Mouse (Mus musculus) brain, embryonic 14.5 days (tissue): ENCODE data around the gene Fam8a1. TPM values are rescaled to one million over a fixed set of nuclear protein-coding genes. Genes with fewer than 3 reads are reported as not detected.
A peak's percentile ranks its signal among the peaks of the same experiment; 100 is the strongest.

Experiments
- DNase-seq: peaks from one replicate; pipeline ENCODE4 v3.0.0-alpha.2; 2011; ENCODE audit warnings: low read depth
- CTCF ChIP-seq: fragments of 200-500 bp; IDR thresholded peaks from 2 replicates; pipeline ENCODE4 v1.5.1; 2012; ENCODE audit warnings: inconsistent platforms, mild to moderate bottlenecking, moderate library complexity, borderline replicate concordance; ENCODE audit not compliant: insufficient read depth, insufficient read length; ENCODE audit errors: extremely low read depth
- POLR2A ChIP-seq: fragments of 200-500 bp; IDR thresholded peaks from 2 replicates; pipeline ENCODE4 v1.6.1; 2012; ENCODE audit warnings: mild to moderate bottlenecking, inconsistent platforms, borderline replicate concordance; ENCODE audit not compliant: poor library complexity, insufficient read depth, insufficient read length, severe bottlenecking; ENCODE audit errors: extremely low read depth
- polyA plus RNA-seq: library from polyadenylated mRNA; depleted of rRNA; stranded (reverse); fragments of >200 nt; gene quantifications from 2 replicates; pipeline ENCODE4 v1.2.3, GENCODE M21; 2012

The Fam8a1 gene
- polyA plus RNA-seq, 1 experiment = 66.2 TPM

DNA sequence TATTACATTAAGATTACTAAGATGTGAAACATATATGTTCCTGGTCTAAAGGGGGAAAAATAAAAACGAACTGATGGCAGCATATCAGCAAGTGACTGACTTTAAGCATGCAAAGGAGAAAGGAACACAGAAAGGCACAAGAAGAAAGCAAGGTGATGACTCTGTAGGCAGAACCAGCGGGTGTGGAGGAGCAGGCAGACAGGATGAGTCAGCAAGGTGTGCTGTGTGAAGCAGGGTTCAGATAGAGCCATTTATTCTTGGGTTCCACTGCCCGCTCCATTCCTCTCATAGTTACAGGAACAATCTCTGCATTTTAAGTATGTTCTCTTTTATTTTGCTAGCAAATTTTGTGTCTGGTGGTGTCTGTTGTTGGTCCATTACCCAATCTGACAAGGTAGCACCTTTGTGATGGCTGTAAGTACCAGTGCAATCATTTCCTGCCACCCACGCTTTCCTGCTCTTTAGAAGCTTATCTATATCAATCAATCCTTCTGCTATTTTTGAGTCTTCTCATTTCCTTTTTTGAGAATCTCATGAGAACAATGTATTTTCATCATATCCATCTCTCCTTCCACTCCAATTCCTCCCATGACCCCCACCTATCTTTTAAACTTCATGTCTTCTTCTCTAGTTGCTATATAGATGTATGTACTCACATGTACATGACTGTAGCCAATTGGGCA lies 21.4 kb downstream of the Fam8a1 start:
- DNase-seq = no peak
- TF ChIP-seq POLR2A (no peak), CTCF (no peak)

DNA sequence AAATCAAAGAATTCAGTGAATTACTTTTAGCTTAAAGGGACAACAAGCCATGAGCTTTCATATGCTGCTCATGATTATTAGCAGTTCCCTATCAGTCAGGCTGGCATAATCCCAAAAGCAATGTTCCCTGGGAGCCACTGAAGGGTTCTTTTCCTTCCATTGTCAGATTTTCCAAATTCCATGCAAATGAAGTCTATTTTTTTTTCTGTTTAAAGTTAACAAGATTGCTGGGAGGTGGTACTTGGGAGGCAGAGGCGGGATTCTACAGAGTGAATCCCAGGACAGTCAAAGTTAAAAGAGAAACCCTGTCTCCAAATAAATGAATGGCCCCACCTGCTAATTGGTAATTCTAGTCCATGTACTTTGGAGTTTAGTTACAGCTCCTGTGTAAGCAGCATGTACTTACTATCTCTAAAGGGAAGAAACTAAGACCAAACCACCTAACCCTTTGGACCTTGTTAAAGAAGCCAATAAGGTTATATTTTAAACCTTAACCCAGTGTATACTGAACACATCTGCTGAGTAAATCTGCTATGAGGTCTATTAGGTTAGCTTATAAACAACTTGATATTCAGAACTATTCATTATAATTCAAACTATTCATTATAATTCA lies 26.1 kb downstream of the Fam8a1 start:
- TF ChIP-seq CTCF (no peak), POLR2A (no peak)
- peak; percentile 28 for DNase-seq

DNA sequence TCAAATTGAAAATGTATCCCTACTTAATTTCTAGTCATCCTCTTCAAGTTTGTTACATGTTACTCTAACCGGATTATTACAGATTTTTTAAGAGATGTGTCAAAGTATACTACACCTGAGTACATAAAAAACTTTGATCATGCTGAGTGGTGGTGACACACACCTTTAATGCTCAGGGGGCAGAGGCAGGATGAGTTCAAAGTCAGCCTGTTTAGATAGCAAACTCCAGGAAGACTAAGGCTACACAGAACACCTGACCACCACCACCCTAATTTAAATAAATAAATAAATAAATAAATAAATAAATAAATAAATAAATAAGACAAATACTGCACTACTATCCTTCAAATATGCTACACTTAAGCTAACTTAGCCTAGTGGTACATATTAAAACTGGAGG lies 26.6 kb downstream of the Fam8a1 start:
- DNase-seq = no peak
- TF ChIP-seq CTCF (no peak), POLR2A (no peak)

DNA sequence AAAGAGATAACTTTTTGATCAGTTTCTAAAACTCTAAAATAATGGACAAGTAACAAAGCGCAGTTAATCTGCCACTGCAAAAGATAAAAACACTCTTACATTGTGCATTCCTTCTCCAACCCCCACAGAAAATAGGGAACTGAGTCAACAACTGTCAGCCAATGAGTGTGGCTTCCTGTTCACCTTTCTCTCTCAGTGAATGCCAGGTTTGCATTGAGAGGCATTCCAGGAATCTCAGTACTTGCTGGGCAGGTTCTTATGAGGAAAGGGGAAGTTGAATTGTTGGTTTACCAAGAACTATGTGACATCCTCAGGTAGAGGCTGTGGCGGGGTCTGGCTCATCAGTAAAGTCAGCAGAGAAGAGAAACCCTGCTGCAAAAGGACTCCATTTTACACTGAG lies 27.5 kb downstream of the Fam8a1 start:
- no peak for DNase-seq
- no peak for TF ChIP-seq POLR2A
- no peak for TF ChIP-seq CTCF

DNA sequence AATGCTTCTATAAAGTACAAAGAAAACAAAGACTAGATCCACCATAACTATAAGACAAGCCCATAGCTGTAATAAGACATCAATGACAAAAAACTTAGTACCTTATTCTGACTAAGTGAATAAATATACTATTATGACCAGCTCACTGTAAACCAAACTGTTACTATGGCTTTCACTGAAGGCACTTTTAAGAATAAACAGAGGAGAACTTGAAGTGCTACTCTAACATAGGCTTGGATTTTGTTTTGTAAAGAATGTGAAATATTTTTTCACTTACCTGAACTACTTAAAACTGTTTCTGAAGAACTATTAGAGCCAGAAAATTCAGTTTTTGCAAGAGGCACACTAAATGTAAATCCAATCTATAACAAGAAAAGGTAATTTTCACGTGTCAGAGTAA lies 30.1 kb downstream of the Fam8a1 start:
- no peak for TF ChIP-seq POLR2A
- TF ChIP-seq CTCF = no peak

DNA sequence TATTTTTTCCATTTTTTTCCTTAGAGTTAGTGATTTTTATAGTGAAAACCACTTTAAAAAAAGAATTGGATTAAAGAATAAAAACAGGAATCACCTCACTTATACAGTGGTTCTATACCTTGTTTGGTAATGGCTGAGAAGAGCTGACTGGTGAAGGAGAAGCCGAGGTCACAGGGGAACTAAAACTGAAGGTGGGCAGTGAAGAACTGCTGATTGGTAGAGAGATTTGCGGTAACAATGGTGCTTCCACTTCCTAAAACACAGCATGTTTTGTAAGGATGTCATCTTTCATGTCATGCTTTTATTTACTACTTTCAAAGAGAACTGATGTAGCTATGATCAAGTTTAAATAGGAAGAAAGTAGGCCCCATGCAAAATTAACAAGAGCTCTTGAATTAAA lies 32.2 kb downstream of the Fam8a1 start:
- TF ChIP-seq POLR2A (no peak), CTCF (no peak)
- DNase-seq = no peak

More for the DNA sequence above, 30.1 kb downstream of the Fam8a1 start:
- DNase-seq = no peak

DNA sequence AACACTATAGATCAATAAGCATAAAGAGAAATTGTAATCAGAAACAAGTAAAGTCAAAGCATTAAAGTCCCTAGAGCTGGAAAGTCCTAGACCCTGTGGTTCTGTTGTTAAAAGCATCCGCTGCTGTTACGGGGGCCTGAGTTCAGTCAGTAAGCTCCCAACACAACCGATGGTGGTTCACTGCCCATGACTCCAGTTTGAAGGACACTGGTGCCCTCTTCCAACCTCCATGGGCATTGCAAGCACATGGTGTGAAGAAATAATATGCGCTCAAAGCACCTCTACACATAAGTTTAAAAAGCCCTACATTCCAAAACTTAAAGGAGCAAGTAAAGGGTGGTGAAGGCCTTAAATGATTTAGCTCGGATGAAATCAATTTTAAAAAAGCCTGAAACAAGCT lies 33.8 kb downstream of the Fam8a1 start:
- TF ChIP-seq CTCF = peak; percentile 30; the same call in 1 of the 2 replicates
- no peak for TF ChIP-seq POLR2A
- peak; percentile 23 for DNase-seq

DNA sequence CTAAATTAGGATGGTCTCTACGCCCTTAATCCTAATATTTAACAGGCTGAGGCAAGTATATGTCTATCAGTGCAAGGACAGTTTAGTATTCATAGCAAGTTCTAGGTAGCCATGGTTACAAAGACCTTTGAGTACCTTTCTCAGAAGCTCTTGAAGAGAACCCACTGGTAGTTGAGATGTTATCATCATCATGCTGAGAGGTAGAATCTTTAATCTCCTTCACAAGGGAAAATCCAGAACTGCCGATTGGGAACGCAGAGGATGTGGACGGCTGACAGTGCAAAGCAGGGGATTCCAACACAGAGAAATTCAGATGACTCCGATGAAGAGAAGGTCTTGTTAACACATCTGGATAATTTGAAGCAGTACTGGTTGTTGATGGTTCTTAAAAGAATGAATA lies 44.2 kb downstream of the Fam8a1 start:
- TF ChIP-seq POLR2A (no peak), CTCF (no peak)
- DNase-seq = no peak

DNA sequence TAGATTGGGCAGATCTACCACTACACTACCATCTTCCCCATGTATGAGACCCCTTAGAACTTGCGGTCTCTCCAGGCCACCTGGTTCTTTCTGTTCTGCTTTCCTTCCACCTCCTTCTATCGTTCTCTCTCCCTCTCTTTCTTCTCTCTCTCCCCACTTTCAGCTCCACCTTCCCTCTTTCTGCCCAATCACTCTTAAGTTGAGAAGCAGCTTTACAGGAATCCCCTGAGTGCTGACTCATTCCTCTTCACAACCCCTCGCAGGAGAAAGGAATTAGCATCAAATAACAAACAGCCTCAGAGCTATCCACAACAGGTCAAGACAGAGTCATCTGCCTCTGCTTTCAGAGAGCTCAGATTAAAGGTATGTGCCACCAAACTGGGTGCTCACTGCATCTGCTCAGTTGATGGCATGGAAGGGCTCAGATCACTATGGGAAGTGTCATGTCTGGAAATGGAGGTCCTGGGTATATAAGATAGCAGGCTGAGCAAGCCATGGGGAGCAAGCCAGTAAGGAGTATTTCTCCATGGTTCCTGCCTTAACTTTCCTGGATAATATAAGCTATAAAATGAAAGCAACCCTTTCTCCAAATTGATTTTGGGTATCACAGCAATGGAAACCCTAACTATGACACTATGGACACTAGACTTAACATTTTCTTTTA lies 46.8 kb downstream of the Fam8a1 start:
- no peak for TF ChIP-seq CTCF
- no peak for TF ChIP-seq POLR2A
- no peak for DNase-seq

DNA sequence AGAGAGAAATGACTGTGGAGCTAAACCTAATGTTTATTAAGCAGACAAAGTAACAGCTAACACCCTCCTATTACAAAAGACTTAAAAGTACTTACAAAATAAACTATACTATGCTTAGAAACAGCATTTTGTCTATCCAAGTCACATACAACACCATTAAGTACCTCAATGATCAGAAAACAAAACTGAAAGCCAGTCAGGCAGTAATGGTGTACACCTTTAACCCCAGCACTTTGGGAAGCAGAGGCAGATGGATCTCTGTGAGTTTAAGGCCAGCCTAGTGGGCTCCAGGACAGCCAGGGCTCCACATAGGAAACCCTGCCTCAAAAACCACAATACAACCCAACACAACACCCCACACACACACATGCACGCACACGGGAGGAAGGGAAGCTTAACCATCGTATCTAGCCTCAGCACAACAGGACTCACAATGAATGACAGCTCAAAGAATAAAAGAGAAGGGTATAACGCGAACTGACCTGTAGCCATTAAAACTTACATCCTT lies 49.6 kb downstream of the Fam8a1 start:
- DNase-seq = no peak
- TF ChIP-seq POLR2A (no peak), CTCF (no peak)

DNA sequence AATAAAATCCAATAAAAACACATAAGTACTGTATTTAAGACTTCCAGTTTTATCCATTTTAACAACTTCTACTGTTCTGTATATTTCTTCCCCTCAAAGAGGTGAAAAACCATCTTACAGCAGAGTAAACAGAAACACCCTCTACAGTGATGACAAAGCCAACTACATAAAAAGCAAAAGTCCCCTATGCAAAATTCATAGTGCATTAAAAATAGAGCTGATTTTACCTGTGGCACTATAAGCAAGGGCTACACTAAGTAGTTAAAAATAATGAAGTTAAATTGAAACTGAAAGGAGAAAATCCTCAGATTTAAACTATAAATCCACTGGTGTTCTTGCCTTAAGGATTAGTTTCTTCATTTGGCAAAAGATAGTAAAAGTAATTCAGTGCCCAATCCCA lies 51.7 kb downstream of the Fam8a1 start:
- DNase-seq = no peak
- TF ChIP-seq CTCF (no peak), POLR2A (no peak)

DNA sequence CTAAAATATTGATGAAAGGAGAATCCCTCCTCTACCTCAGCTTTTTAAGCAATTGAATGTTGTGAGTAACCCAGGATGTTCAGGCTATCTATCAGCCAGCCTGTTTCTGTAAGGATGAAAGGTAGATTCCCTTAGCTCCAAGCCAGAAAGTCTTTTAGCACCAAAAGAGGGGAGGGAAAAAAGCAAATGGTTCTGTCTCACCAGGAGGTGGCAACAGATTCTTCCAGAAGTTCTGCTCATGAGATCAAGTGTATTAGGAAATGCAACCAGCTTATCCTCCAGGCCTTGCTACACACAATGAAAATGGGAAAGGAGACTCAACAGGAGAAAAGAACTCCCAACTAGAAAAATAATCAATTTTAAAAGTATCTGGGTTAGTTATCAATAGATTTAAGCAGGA lies 55.0 kb downstream of the Fam8a1 start:
- DNase-seq = peak; percentile 23
- TF ChIP-seq CTCF (no peak), POLR2A (no peak)

DNA sequence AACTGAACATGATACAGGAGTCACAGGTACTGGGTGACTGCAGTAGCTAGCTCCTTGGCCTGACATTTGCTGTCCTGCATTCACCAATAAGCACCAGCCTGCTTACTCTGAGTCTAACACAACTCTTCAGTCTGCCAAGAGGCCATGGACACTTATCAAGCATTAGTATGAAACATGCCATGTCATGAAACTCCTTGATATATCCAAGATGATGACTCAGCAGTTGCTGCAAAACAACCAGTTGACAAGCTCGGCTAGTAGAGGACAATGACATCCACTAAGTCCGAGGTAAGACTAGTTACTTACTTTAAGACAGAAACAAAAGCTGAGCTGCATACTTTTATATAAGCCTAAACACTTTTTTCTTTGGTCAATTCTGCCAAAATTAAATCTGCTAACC lies 55.9 kb downstream of the Fam8a1 start:
- TF ChIP-seq POLR2A = no peak
- no peak for TF ChIP-seq CTCF
- DNase-seq = peak; percentile 1
